Mouse (Mus musculus): Measurements from ENCODE around the gene Coil.

DNA sequence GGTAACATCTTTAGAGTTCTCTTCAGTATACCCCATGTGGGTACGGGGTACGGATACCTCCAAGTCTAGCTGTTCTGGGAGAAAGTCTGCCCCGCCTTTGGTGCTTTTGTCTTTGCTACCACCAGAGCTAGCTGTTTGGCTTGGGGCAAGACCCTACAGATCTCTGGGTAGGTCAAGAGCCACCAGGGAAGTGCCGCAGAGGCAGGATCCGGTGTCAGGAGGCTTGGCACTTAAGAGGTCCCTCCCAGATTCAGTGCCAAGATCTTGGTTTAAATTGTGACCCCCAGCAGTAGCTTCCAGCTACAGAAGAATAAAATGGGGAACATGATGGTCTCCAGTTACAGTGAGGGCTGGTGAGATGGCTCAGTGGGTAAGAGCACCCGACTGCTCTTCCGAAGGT is 31.5 kb downstream of the Coil start:
- TF ChIP-seq CTCF (IDR thresholded peaks at IDR 0.05; ENCODE audit: low read depth) = no peak
- TF ChIP-seq EP300 (optimal IDR thresholded peaks at IDR 0.05) = no peak

Data from stomach, postnatal 0 days (tissue).